Mouse (Mus musculus) forebrain, embryonic 11.5 days (tissue): ENCODE measurements around the gene Kat6b. TPM values are rescaled to one million over a fixed set of nuclear protein-coding genes. Genes with fewer than 3 reads are reported as not detected.

Experiments used
- ATAC-seq: fragments of 200-750 bp; cut with Nextera tagmentation; replicated peaks from 2 replicates; pipeline ENCODE4 v1.8.0; 2017; ENCODE audit warnings: moderate TSS enrichment; ENCODE audit not compliant: low FRiP score
- DNase-seq: peaks from one replicate; pipeline ENCODE4 v3.0.0-alpha.2; 2017; ENCODE audit warnings: low spot score
- H3K27ac ChIP-seq: fragments of 300-500 bp; sonication (generic); 2 replicates; pipeline ENCODE4 v1.5.1; 2014; ENCODE audit warnings: low read depth, low read length
- H3K27me3 ChIP-seq: fragments of 300-500 bp; sonication (generic); 2 replicates; pipeline ENCODE4 v1.6.1; 2014; ENCODE audit warnings: mild to moderate bottlenecking, low read length, mixed read lengths; ENCODE audit not compliant: control insufficient read depth, insufficient read depth
- H3K36me3 ChIP-seq: fragments of 300-500 bp; sonication (generic); 2 replicates; pipeline ENCODE4 v1.6.1; 2014; ENCODE audit warnings: mild to moderate bottlenecking, low read length, moderate library complexity, mixed read lengths; ENCODE audit not compliant: control insufficient read depth, insufficient read depth
- H3K4me1 ChIP-seq: fragments of 300-500 bp; sonication (generic); replicated peaks from 2 replicates; pipeline ENCODE4 v1.6.1; 2014; ENCODE audit warnings: low read length, mixed read lengths; ENCODE audit not compliant: control insufficient read depth, insufficient read depth
- H3K4me2 ChIP-seq: fragments of 300-500 bp; sonication (generic); 2 replicates; pipeline ENCODE4 v1.6.1; 2014; ENCODE audit warnings: low read depth, mild to moderate bottlenecking, low read length, moderate library complexity, mixed read lengths; ENCODE audit not compliant: severe bottlenecking
- H3K4me3 ChIP-seq: fragments of 300-500 bp; sonication (generic); 2 replicates; pipeline ENCODE4 v1.5.1; 2014; ENCODE audit warnings: low read depth, low read length
- H3K9ac ChIP-seq: fragments of 300-500 bp; sonication (generic); 2 replicates; pipeline ENCODE4 v1.6.1; 2014; ENCODE audit warnings: low read length
- H3K9me3 ChIP-seq: fragments of 300-500 bp; sonication (generic); 2 replicates; pipeline ENCODE4 v1.6.1; 2016; ENCODE audit warnings: low read length, mixed read lengths; ENCODE audit not compliant: control insufficient read depth
- WGBS: fragments of 180-500 bp; shearing (Covaris S2); extraction: QIAGEN DNeasy Blood & Tissue Kit; methylation state at CpG from one replicate; pipeline ENCODE4 v1.1.7; 2014; 5-methylcytosine and 5-hydroxymethylcytosine counted together
- polyA plus RNA-seq: library from polyadenylated mRNA; unstranded; fragments of >200 nt; fragmentation: Nextera tagmentation; extraction: Ambion mirVana; gene quantifications from 2 replicates; pipeline ENCODE4 v1.2.1, GENCODE M21; 2014

Kat6b gene
- polyA plus RNA-seq, 1 experiment from 2014 or later = 34.5 TPM

- Histone ChIP-seq H3K9me3 (no peaks in the 10 kb centered on the region), H3K27me3 (no peaks in the 10 kb centered on the region), H3K27ac (peak overlapping the region; percentile 97), H3K4me1 (peaks cover 3% of the 10 kb centered on the region; the same call in 1 of the 2 replicates), H3K4me3 (peak overlapping the region; percentile 94), H3K4me2 (peak overlapping the region; percentile 63), H3K36me3 (no peaks in the 10 kb centered on the region; the same call in 1 of the 2 replicates), H3K9ac (peak overlapping the region; percentile 72)
- DNase-seq (peak; percentile 96), ATAC-seq (peak; percentile 26)
- WGBS = 2% methylated on average over 37 of the region's 38 CpGs
These were observed 19.9 kb downstream of the Kat6b start for GRCm38 (mm10) chr14:21501048-21501657.

GRCm38 (mm10) chr14:21505036-21505435 is 23.8 kb downstream of the Kat6b start:
- 84% methylated on average over 4 of the region's 4 CpGs for WGBS
- Histone ChIP-seq H3K4me3 (no peak overlapping the region), H3K4me2 (no peak overlapping the region), H3K9me3 (no peaks in the 10 kb centered on the region), H3K27me3 (no peaks in the 10 kb centered on the region), H3K9ac (no peak overlapping the region), H3K36me3 (no peaks in the 10 kb centered on the region; the same call in 1 of the 2 replicates), H3K4me1 (peaks cover 3% of the 10 kb centered on the region; the same call in 1 of the 2 replicates), H3K27ac (no peak overlapping the region)
- no peak for ATAC-seq
- DNase-seq = no peak

- no peaks in the 10 kb centered on the region for H3K9me3 ChIP-seq
- no peaks in the 10 kb centered on the region for H3K27me3 ChIP-seq
- H3K27ac ChIP-seq = no peak overlapping the region
- WGBS = 82% methylated on average over 5 of the region's 5 CpGs
- no peak for DNase-seq
- H3K4me2 ChIP-seq = no peak overlapping the region
- no peak overlapping the region for H3K4me3 ChIP-seq
- H3K36me3 ChIP-seq = no peaks in the 10 kb centered on the region; the same call in 1 of the 2 replicates
- no peak overlapping the region for H3K9ac ChIP-seq
- ATAC-seq = no peak
- peaks cover under 1% of the 10 kb centered on the region; the same call in 1 of the 2 replicates for H3K4me1 ChIP-seq
These were observed 25.8 kb downstream of the Kat6b start for GRCm38 (mm10) chr14:21507046-21507445.

- Histone ChIP-seq H3K27ac (no peak overlapping the region), H3K4me2 (no peak overlapping the region), H3K36me3 (no peaks in the 10 kb centered on the region; the same call in 1 of the 2 replicates), H3K9me3 (no peaks in the 10 kb centered on the region), H3K4me3 (no peak overlapping the region), H3K27me3 (no peaks in the 10 kb centered on the region), H3K4me1 (no peaks in the 10 kb centered on the region), H3K9ac (no peak overlapping the region)
- 83% methylated on average over 3 of the region's 3 CpGs for WGBS
- DNase-seq = no peak
- no peak for ATAC-seq
These were observed 28.1 kb downstream of the Kat6b start for GRCm38 (mm10) chr14:21509111-21509905.

GRCm38 (mm10) chr14:21511438-21511837 is 30.2 kb downstream of the Kat6b start:
- Histone ChIP-seq H3K4me2 (no peak overlapping the region), H3K27me3 (no peaks in the 10 kb centered on the region), H3K4me1 (no peaks in the 10 kb centered on the region), H3K4me3 (no peak overlapping the region), H3K9me3 (no peaks in the 10 kb centered on the region), H3K9ac (no peak overlapping the region), H3K36me3 (no peaks in the 10 kb centered on the region; the same call in 1 of the 2 replicates), H3K27ac (no peak overlapping the region)
- 90% methylated on average over 6 of the region's 6 CpGs for WGBS
- DNase-seq = no peak
- ATAC-seq = no peak

GRCm38 (mm10) chr14:21515505-21515904 is 34.3 kb downstream of the Kat6b start:
- Histone ChIP-seq H3K36me3 (peaks cover 10% of the 10 kb centered on the region; the same call in 1 of the 2 replicates), H3K27me3 (no peaks in the 10 kb centered on the region), H3K9ac (no peak overlapping the region), H3K4me3 (no peak overlapping the region), H3K27ac (no peak overlapping the region), H3K4me1 (0 out of 2 replicates have a peak, but pooled peaks cover 2% of the 10 kb centered on the region), H3K9me3 (no peaks in the 10 kb centered on the region), H3K4me2 (no peak overlapping the region)
- WGBS = 96% methylated on average over 5 of the region's 5 CpGs
- no peak for ATAC-seq
- DNase-seq = no peak

GRCm38 (mm10) chr14:21519307-21519706 is 38.1 kb downstream of the Kat6b start:
- Histone ChIP-seq H3K4me1 (peaks cover 5% of the 10 kb centered on the region; the same call in 1 of the 2 replicates), H3K9me3 (no peaks in the 10 kb centered on the region), H3K27me3 (no peaks in the 10 kb centered on the region), H3K4me3 (no peak overlapping the region), H3K4me2 (no peak overlapping the region), H3K27ac (no peak overlapping the region), H3K9ac (no peak overlapping the region), H3K36me3 (peaks cover 10% of the 10 kb centered on the region; the same call in 1 of the 2 replicates)
- ATAC-seq (no peak), DNase-seq (no peak)
- WGBS = 95% methylated on average over 3 of the region's 3 CpGs

- H3K27me3 ChIP-seq = no peaks in the 10 kb centered on the region
- no peak overlapping the region for H3K9ac ChIP-seq
- H3K27ac ChIP-seq = no peak overlapping the region
- no peak overlapping the region for H3K4me2 ChIP-seq
- no peak overlapping the region for H3K4me3 ChIP-seq
- no peak for ATAC-seq
- peaks cover 10% of the 10 kb centered on the region; the same call in 1 of the 2 replicates for H3K36me3 ChIP-seq
- 94% methylated on average over 7 of the region's 7 CpGs for WGBS
- no peaks in the 10 kb centered on the region for H3K9me3 ChIP-seq
- peaks cover 5% of the 10 kb centered on the region; the same call in 1 of the 2 replicates for H3K4me1 ChIP-seq
- DNase-seq = no peak
These were observed 39.3 kb downstream of the Kat6b start for GRCm38 (mm10) chr14:21520496-21520895.
